Mouse (Mus musculus) kidney, embryonic 14.5 days (tissue): ENCODE data around the gene Gm13697. TPM values are rescaled to one million over a fixed set of nuclear protein-coding genes. Genes with fewer than 3 reads are reported as not detected.

Source experiments
- ATAC-seq: fragments of 200-750 bp; cut with Nextera tagmentation; 2 replicates; pipeline ENCODE4 v1.8.0; 2017; ENCODE audit warnings: moderate number of reproducible peaks, mild to moderate bottlenecking, moderate TSS enrichment, moderate library complexity; ENCODE audit not compliant: low FRiP score, low TSS enrichment
- H3K27ac ChIP-seq: fragments of 300-500 bp; sonication (generic); 2 replicates; pipeline ENCODE4 v1.5.1; 2014; ENCODE audit warnings: low read depth, mild to moderate bottlenecking, low read length, moderate library complexity, mixed read lengths
- H3K27me3 ChIP-seq: fragments of 300-500 bp; sonication (generic); 2 replicates; pipeline ENCODE4 v1.6.1; 2014; ENCODE audit warnings: mild to moderate bottlenecking, low read length; ENCODE audit not compliant: control insufficient read depth, insufficient read depth
- H3K36me3 ChIP-seq: fragments of 300-500 bp; sonication (generic); 2 replicates; pipeline ENCODE4 v1.6.1; 2014; ENCODE audit warnings: low read length, mixed read lengths; ENCODE audit not compliant: control insufficient read depth, insufficient read depth
- H3K4me1 ChIP-seq: fragments of 300-500 bp; sonication (generic); 2 replicates; pipeline ENCODE4 v1.6.1; 2014; ENCODE audit warnings: low read length, mixed read lengths; ENCODE audit not compliant: control insufficient read depth, insufficient read depth
- H3K4me2 ChIP-seq: fragments of 300-500 bp; sonication (generic); replicated peaks from 2 replicates; pipeline ENCODE4 v1.6.1; 2014; ENCODE audit warnings: low read depth, mild to moderate bottlenecking, low read length
- H3K4me3 ChIP-seq: fragments of 300-500 bp; sonication (generic); 2 replicates; pipeline ENCODE4 v1.5.1; 2014; ENCODE audit warnings: mild to moderate bottlenecking, low read length
- H3K9ac ChIP-seq: fragments of 300-500 bp; sonication (generic); 2 replicates; pipeline ENCODE4 v1.6.1; 2014; ENCODE audit warnings: low read depth, mild to moderate bottlenecking, low read length, moderate library complexity
- H3K9me3 ChIP-seq: fragments of 300-500 bp; sonication (generic); 2 replicates; pipeline ENCODE4 v1.6.1; 2016; ENCODE audit warnings: low read length; ENCODE audit not compliant: control insufficient read depth
- WGBS: fragments of 180-500 bp; shearing (Covaris S2); extraction: QIAGEN DNeasy Blood & Tissue Kit; methylation state at CpG from one replicate; pipeline ENCODE4 v1.1.7; 2014; 5-methylcytosine and 5-hydroxymethylcytosine counted together
- polyA plus RNA-seq: library from polyadenylated mRNA; unstranded; fragments of >200 nt; fragmentation: Nextera tagmentation; extraction: Ambion mirVana; gene quantifications from 2 replicates; pipeline ENCODE4 v1.2.1, GENCODE M21; 2014

Gene Gm13697
- polyA plus RNA-seq, 1 experiment from 2014 or later = not detected

- Histone ChIP-seq H3K4me1 (no peaks in the 10 kb centered on the region), H3K4me3 (no peak overlapping the region), H3K9ac (no peak overlapping the region), H3K4me2 (no peak overlapping the region), H3K36me3 (no peaks in the 10 kb centered on the region), H3K27me3 (no peaks in the 10 kb centered on the region), H3K27ac (no peak overlapping the region), H3K9me3 (no peaks in the 10 kb centered on the region)
- no peak for ATAC-seq
- 90% methylated on average over 2 of the region's 2 CpGs for WGBS
Measured at GRCm38 (mm10) chr2:84021930-84022329, 37.4 kb downstream of the Gm13697 start.

- H3K9me3 ChIP-seq = no peaks in the 10 kb centered on the region
- 90% methylated on average over 2 of the region's 2 CpGs for WGBS
- H3K4me3 ChIP-seq = no peak overlapping the region
- H3K36me3 ChIP-seq = no peaks in the 10 kb centered on the region
- H3K9ac ChIP-seq = no peak overlapping the region
- no peak for ATAC-seq
- H3K4me2 ChIP-seq = no peak overlapping the region
- H3K4me1 ChIP-seq = no peaks in the 10 kb centered on the region
- H3K27ac ChIP-seq = no peak overlapping the region
- H3K27me3 ChIP-seq = no peaks in the 10 kb centered on the region
Measured at GRCm38 (mm10) chr2:84022905-84023304, 38.4 kb downstream of the Gm13697 start.

GRCm38 (mm10) chr2:84023319-84023718, 38.8 kb downstream of the Gm13697 start:
- H3K9me3 ChIP-seq = no peaks in the 10 kb centered on the region
- H3K27ac ChIP-seq = no peak overlapping the region
- no peaks in the 10 kb centered on the region for H3K36me3 ChIP-seq
- no peak overlapping the region for H3K4me2 ChIP-seq
- no peaks in the 10 kb centered on the region for H3K4me1 ChIP-seq
- no peak overlapping the region for H3K9ac ChIP-seq
- no peak overlapping the region for H3K4me3 ChIP-seq
- WGBS = 76% methylated on average over 2 of the region's 2 CpGs
- no peaks in the 10 kb centered on the region for H3K27me3 ChIP-seq
- ATAC-seq = no peak

GRCm38 (mm10) chr2:84025217-84025616, 40.7 kb downstream of the Gm13697 start:
- no peaks in the 10 kb centered on the region for H3K36me3 ChIP-seq
- H3K9ac ChIP-seq = no peak overlapping the region
- no peaks in the 10 kb centered on the region for H3K9me3 ChIP-seq
- 63% methylated on average over 4 of the region's 4 CpGs for WGBS
- H3K27ac ChIP-seq = no peak overlapping the region
- no peaks in the 10 kb centered on the region for H3K4me1 ChIP-seq
- H3K4me3 ChIP-seq = no peak overlapping the region
- ATAC-seq = no peak
- no peaks in the 10 kb centered on the region for H3K27me3 ChIP-seq
- H3K4me2 ChIP-seq = no peak overlapping the region

- Histone ChIP-seq H3K36me3 (no peaks in the 10 kb centered on the region), H3K4me2 (no peak overlapping the region), H3K27me3 (no peaks in the 10 kb centered on the region), H3K4me1 (no peaks in the 10 kb centered on the region), H3K27ac (no peak overlapping the region), H3K9ac (no peak overlapping the region), H3K9me3 (no peaks in the 10 kb centered on the region), H3K4me3 (no peak overlapping the region)
- ATAC-seq = no peak
- WGBS = 85% methylated on average over 2 of the region's 2 CpGs
Measured at GRCm38 (mm10) chr2:84032505-84032904, 48.0 kb downstream of the Gm13697 start.

GRCm38 (mm10) chr2:84035997-84036396, 51.5 kb downstream of the Gm13697 start:
- Histone ChIP-seq H3K27ac (no peak overlapping the region), H3K36me3 (no peaks in the 10 kb centered on the region), H3K27me3 (no peaks in the 10 kb centered on the region), H3K9ac (no peak overlapping the region), H3K4me3 (no peak overlapping the region), H3K9me3 (no peaks in the 10 kb centered on the region), H3K4me2 (no peak overlapping the region), H3K4me1 (no peaks in the 10 kb centered on the region)
- 83% methylated on average over 4 of the region's 4 CpGs for WGBS
- ATAC-seq = no peak

Other genes starting within 250 kb of the Gm13697 start
- gene Fam171b, start 172.1 kb upstream of the Gm13697 start, polyA plus RNA-seq = 5.3 and 5.5 TPM in 2 replicates
- gene Zswim2, start 43.5 kb upstream of the Gm13697 start, polyA plus RNA-seq = not detected in 2 replicates
- not detected in 2 replicates for gene Gm13698, start 29.1 kb upstream of the Gm13697 start, polyA plus RNA-seq
- not detected in 2 replicates for gene Gm13693, start 23.2 kb upstream of the Gm13697 start, polyA plus RNA-seq
- gene Gm13695, start 17.4 kb upstream of the Gm13697 start, polyA plus RNA-seq = not detected in 2 replicates
- gene Gm13696, start 11.6 kb upstream of the Gm13697 start, polyA plus RNA-seq = not detected in 2 replicates
- not detected in 2 replicates for gene Gm13694, start 5.8 kb upstream of the Gm13697 start, polyA plus RNA-seq
- not detected in 2 replicates for gene Gm13691, start 5.8 kb downstream of the Gm13697 start, polyA plus RNA-seq